ENCODE assay signal across 8 mouse cellular contexts in genomic region chr11:101640857-101641709, GRCm38 (mm10). TPM values are rescaled to one million over a fixed set of nuclear protein-coding genes. Genes with fewer than 3 reads are reported as not detected.
DNase-seq lines count a peak whose midpoint lies in the region; ATAC-seq lines count a peak whose summit lies in the region.
"Not testable (repeated sequence)": the region's sequence is repeated elsewhere in the genome, so short reads cannot be mapped to it uniquely, and the experiment has no call there.

No protein-coding gene starts in this region.

- H3K4me1 ChIP-seq in intestine, embryonic 16.5 days (ENCODE audit: control insufficient read depth, insufficient read depth, low read length): not testable (repeated sequence)

- H3K27ac ChIP-seq in intestine, embryonic 16.5 days (ENCODE audit: low read length): peak overlapping the region; percentile 51

- not testable (repeated sequence) for H3K36me3 ChIP-seq in intestine, embryonic 16.5 days (ENCODE audit: control insufficient read depth, insufficient read depth, low read length)

- H3K4me2 ChIP-seq in intestine, embryonic 16.5 days (ENCODE audit: low read depth, low read length): peak overlapping the region; percentile 46

- peak overlapping the region; percentile 60 for H3K9ac ChIP-seq in intestine, embryonic 16.5 days (ENCODE audit: low read depth, low read length)

- intact Hi-C loops in left cerebral cortex, postnatal 36 days (cut with DNase I): not testable (repeated sequence)

- not testable (repeated sequence) for H3K27me3 ChIP-seq in intestine, embryonic 16.5 days (replicated peaks; ENCODE audit: control insufficient read depth, insufficient read depth, low read length)

- WGBS in intestine, embryonic 16.5 days: 5% methylated on average over 49 of the region's 53 CpGs

- ATAC-seq in intestine, embryonic 16.5 days: peak; percentile 70

- not testable (repeated sequence) for H3K9me3 ChIP-seq in intestine, embryonic 16.5 days (ENCODE audit: control insufficient read depth, low read length)

- peak overlapping the region; percentile 40 for H3K4me3 ChIP-seq in intestine, embryonic 16.5 days (ENCODE audit: low read length)

- DNase-seq in adrenal gland, adult 2 months: peak; percentile 84
- peak; percentile 80 for DNase-seq in embryo, embryonic 9.5 days (ENCODE audit: extremely low spot score)
- peak; percentile 70 to 80 for DNase-seq in gastrocnemius, postnatal 4 days (ENCODE audit: low spot score in 2 of 2)
- DNase-seq in left cerebral cortex, postnatal 36 days (ENCODE audit: low spot score in 2 of 2): peak; percentile 77 to 83
- DNase-seq in mesoderm, embryonic 11.5 days (ENCODE audit: low read depth, low spot score): peak; percentile 91
- peak; percentile 64 to 71 for DNase-seq in right cerebral cortex, postnatal 36 days (ENCODE audit: low spot score in 2 of 2)
- peak; percentile 55 to 78 for DNase-seq in urinary bladder, postnatal 36 days (ENCODE audit: low spot score in 2 of 2)

RNA-seq across cellular contexts. Expression of gene Rdm1, which starts 14.1 kb away (rescaled TPM):
- 10 to 100 TPM; 28.7 to 29.8 TPM for total RNA-seq in adrenal gland, adult 2 months (2021)
- polyA plus RNA-seq in adrenal gland, adult 2 months (2012; rRNA removed): 17.5 and 19.9 TPM in 2 replicates
- total RNA-seq in gastrocnemius, postnatal 4 days (2021): 10 to 100 TPM; 15.4 to 18.4 TPM
- polyA plus RNA-seq in intestine, embryonic 16.5 days (2015; fragmentation: Nextera tagmentation; extraction: Ambion mirVana): 36.3 and 41.7 TPM in 2 replicates
- 1 to 10 TPM; 6.0 to 6.5 TPM for total RNA-seq in left cerebral cortex, postnatal 36 days (2021)

RNA-seq across cellular contexts. Expression of gene Arl4d, which starts 24.3 kb away (rescaled TPM):
- 10 to 100 TPM; 10.8 to 16.6 TPM for total RNA-seq in adrenal gland, adult 2 months (2021)
- 4.0 and 4.8 TPM in 2 replicates for polyA plus RNA-seq in adrenal gland, adult 2 months (2012; rRNA removed)
- total RNA-seq in gastrocnemius, postnatal 4 days (2021): 10 to 100 TPM in 1 of 2 experiments, 1 to 10 TPM in 1; 7.1 to 10.0 TPM
- polyA plus RNA-seq in intestine, embryonic 16.5 days (2015; fragmentation: Nextera tagmentation; extraction: Ambion mirVana): 6.6 and 6.9 TPM in 2 replicates
- 10 to 100 TPM; 18.3 to 38.8 TPM for total RNA-seq in left cerebral cortex, postnatal 36 days (2021)

RNA-seq across cellular contexts. Expression of gene Gm11634, which starts 42.0 kb away (rescaled TPM):
- not detected for total RNA-seq in adrenal gland, adult 2 months (2021)
- not detected in 2 replicates for polyA plus RNA-seq in adrenal gland, adult 2 months (2012; rRNA removed)
- total RNA-seq in gastrocnemius, postnatal 4 days (2021): not detected
- not detected in 2 replicates for polyA plus RNA-seq in intestine, embryonic 16.5 days (2015; fragmentation: Nextera tagmentation; extraction: Ambion mirVana)
- not detected for total RNA-seq in left cerebral cortex, postnatal 36 days (2021)

RNA-seq across cellular contexts. Expression of gene Tmem106a, which starts 59.0 kb away (rescaled TPM):
- 10 to 100 TPM; 14.4 to 17.0 TPM for total RNA-seq in adrenal gland, adult 2 months (2021)
- polyA plus RNA-seq in adrenal gland, adult 2 months (2012; rRNA removed): 25.1 and 28.6 TPM in 2 replicates
- 10 to 100 TPM in 1 of 2 experiments, 1 to 10 TPM in 1; 7.0 to 14.0 TPM for total RNA-seq in gastrocnemius, postnatal 4 days (2021)
- polyA plus RNA-seq in intestine, embryonic 16.5 days (2015; fragmentation: Nextera tagmentation; extraction: Ambion mirVana): 38.6 and 49.4 TPM in 2 replicates
- total RNA-seq in left cerebral cortex, postnatal 36 days (2021): 1 to 10 TPM; 1.2 to 1.6 TPM

Comparison
In these comparisons a context has a peak if more than half of its experiments do, and no peak if none do; other contexts are left out.
1. Peak in every context shown above with its lines: DNase-seq, ATAC-seq, H3K4me3 ChIP-seq and H3K27ac ChIP-seq.